Mouse (Mus musculus): ENCODE data around the gene Sctr.
A peak's percentile ranks its signal among the peaks of the same experiment; 100 is the strongest.
"Not testable (repeated sequence)": the region's sequence is repeated elsewhere in the genome, so short reads cannot be mapped to it uniquely, and the experiment has no call there.

- TF ChIP-seq POLR2A (IDR thresholded peaks at IDR 0.05; ENCODE audit: extremely low read depth, insufficient read depth, low read length): not testable (repeated sequence)
- peak; percentile 99 for TF ChIP-seq CTCF (IDR thresholded peaks at IDR 0.05; ENCODE audit: low read depth, low read length)
Observed at GRCm38 (mm10) chr1:120093482-120094134, 86.9 kb downstream of the Sctr start.
